Mouse (Mus musculus): ENCODE results near the gene Bad. TPM values are rescaled to one million over a fixed set of nuclear protein-coding genes. Genes with fewer than 3 reads are reported as not detected.

The Bad gene
- polyA plus RNA-seq, 3 experiments from 2014 or later, result 42.9 to 55.0 (median 47.6) TPM

GRCm38 (mm10) chr19:6936299-6936698, 5.4 kb upstream of the Bad start:
- no peak for ATAC-seq

GRCm38 (mm10) chr19:6937541-6938465, 3.9 kb upstream of the Bad start:
- ATAC-seq, result no peak

- no peak for ATAC-seq
Measured at GRCm38 (mm10) chr19:6939106-6940002, 2.3 kb upstream of the Bad start.

- no peak for ATAC-seq
Measured at GRCm38 (mm10) chr19:6940396-6941351, 987 bp upstream of the Bad start.

- peak; percentile 79 for ATAC-seq
Measured at GRCm38 (mm10) chr19:6942249-6942691, 609 bp downstream of the Bad start, which contains the start of gene Gpr137. Gene Gpr137 (minus strand): TSS chr19:6942480.

GRCm38 (mm10) chr19:6942764-6943163, 1.1 kb downstream of the Bad start:
- ATAC-seq, result no peak

- ATAC-seq, result no peak
Measured at GRCm38 (mm10) chr19:6943709-6944108, 2.0 kb downstream of the Bad start.

- no peak for ATAC-seq
Measured at GRCm38 (mm10) chr19:6947742-6948141, 6.1 kb downstream of the Bad start.

GRCm38 (mm10) chr19:6948186-6948585, 6.5 kb downstream of the Bad start:
- ATAC-seq, result no peak

- no peak for ATAC-seq
Measured at GRCm38 (mm10) chr19:6949532-6949931, 7.9 kb downstream of the Bad start.

- no peak for ATAC-seq
Measured at GRCm38 (mm10) chr19:6949951-6950350, 8.3 kb downstream of the Bad start.

- ATAC-seq, result peak; percentile 36
Measured at GRCm38 (mm10) chr19:6950613-6951153, 9.0 kb downstream of the Bad start.

- peak; percentile 60 for ATAC-seq
Measured at GRCm38 (mm10) chr19:6951381-6951968, 9.8 kb downstream of the Bad start.

- ATAC-seq, result peak; percentile 19
Measured at GRCm38 (mm10) chr19:6951994-6952711, 10.5 kb downstream of the Bad start.

- ATAC-seq, result no peak
Measured at GRCm38 (mm10) chr19:6952712-6953037, 11.0 kb downstream of the Bad start.

- ATAC-seq, result no peak
Measured at GRCm38 (mm10) chr19:6954046-6954445, 12.4 kb downstream of the Bad start.

GRCm38 (mm10) chr19:6955424-6955823, 13.8 kb downstream of the Bad start:
- ATAC-seq, result no peak

GRCm38 (mm10) chr19:6956461-6956860, 14.8 kb downstream of the Bad start:
- no peak for ATAC-seq

- no peak for ATAC-seq
Measured at GRCm38 (mm10) chr19:6968491-6969271, 27.0 kb downstream of the Bad start.

GRCm38 (mm10) chr19:6969291-6969664, 27.6 kb downstream of the Bad start:
- peak; percentile 4 for ATAC-seq
